Mouse (Mus musculus): ENCODE measurements around the gene Mycbp. TPM values are rescaled to one million over a fixed set of nuclear protein-coding genes. Genes with fewer than 3 reads are reported as not detected.

Mycbp gene
- 102 and 106 TPM in 2 replicates for polyA plus RNA-seq (2014; fragmentation: Nextera tagmentation; extraction: Ambion mirVana)

DNA sequence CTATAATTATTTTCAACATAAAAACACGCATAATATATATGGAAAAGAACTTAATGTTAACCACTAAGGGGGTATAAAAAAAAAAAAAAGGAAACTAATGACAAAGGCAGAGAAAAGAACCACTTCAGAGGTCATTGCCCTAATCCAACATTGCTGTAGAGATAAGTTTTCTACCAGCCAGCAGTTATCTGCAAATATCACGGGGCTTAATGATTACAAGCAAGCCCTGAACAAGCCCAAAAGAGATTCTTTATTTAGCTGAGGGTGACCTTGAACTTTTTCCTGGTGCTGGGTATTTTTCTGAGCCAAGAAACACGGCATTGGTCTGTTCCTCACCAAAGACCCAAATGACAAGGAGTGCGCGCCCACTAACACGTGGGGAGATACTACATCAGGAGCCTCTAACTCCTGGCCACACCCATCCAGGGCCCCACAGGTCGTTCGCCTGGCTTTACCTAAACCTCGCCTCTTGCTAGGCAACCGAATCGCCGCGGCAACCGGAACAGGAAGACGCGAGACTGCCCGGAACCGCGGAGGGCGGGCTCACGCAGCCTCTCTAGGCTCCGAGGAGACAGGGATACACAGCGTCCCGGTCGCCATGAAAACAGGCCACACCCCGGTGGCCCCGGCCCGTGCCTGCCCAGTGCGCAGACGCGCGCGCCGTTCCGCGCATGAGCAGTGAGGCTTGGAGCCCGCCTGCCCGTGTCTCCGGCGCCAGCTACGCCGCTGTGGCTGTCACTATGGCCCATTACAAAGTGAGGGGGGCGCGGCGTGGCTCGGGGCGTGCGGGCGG lies at the start of gene Mycbp:
Gene Mycbp, plus strand, starts transcription at position 500 of the 793 bp plus-strand sequence.
- Histone ChIP-seq H3K9me3 (ENCODE audit: control insufficient read depth, low read length) (no peaks in the 10 kb centered on the region), H3K27ac (ENCODE audit: low read depth, low read length) (peak within 1 kb of the TSS; percentile 82), H3K4me3 (ENCODE audit: low read depth, low read length) (peak within 1 kb of the TSS; percentile 85), H3K27me3 (replicated peaks; ENCODE audit: control insufficient read depth, insufficient read depth, low read length) (no peaks in the 10 kb centered on the region), H3K36me3 (ENCODE audit: control insufficient read depth, insufficient read depth, low read length) (peaks cover 2% of the 10 kb centered on the region; the same call in 1 of the 2 replicates), H3K4me2 (peak within 1 kb of the TSS; percentile 72), H3K9ac (ENCODE audit: low read depth, low read length) (peak within 1 kb of the TSS; percentile 88), H3K4me1 (replicated peaks; ENCODE audit: control insufficient read depth, insufficient read depth, low read length) (peaks cover 11% of the 10 kb centered on the region)
- DNase-seq (ENCODE audit: low spot score) (peak; percentile 99), ATAC-seq (replicated peaks; ENCODE audit: low FRiP score) (peak; percentile 100)
- WGBS: under 1% methylated on average over 49 of the region's 49 CpGs

DNA sequence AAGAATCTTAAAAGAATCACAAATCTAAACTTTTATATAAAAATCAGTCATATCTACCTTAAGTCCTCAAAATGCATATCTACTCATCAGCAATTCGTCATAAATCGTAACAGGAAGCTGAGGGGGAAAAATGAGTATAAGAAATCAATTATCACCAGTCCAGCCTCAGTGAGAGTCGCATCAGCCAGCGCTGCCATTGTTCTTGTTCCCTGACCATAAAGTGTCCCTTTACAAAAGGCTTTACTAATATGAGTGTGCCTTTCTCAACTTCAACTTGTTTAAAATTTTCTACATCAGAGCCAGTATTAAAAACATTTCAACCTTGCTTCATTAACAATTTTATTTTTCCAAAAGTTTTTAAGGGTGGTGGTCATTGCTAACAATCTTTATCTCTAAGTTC lies 47.7 kb upstream of the Mycbp start:
- no peak overlapping the region for H3K4me2 ChIP-seq

GRCm38 (mm10) chr4:123858090-123858489 lies 46.5 kb upstream of the Mycbp start:
- Histone ChIP-seq H3K9ac (ENCODE audit: low read depth, low read length) (no peak overlapping the region), H3K4me1 (replicated peaks; ENCODE audit: control insufficient read depth, insufficient read depth, low read length) (no peaks in the 10 kb centered on the region), H3K4me2 (no peak overlapping the region), H3K9me3 (ENCODE audit: control insufficient read depth, low read length) (no peaks in the 10 kb centered on the region), H3K27ac (ENCODE audit: low read depth, low read length) (no peak overlapping the region), H3K4me3 (ENCODE audit: low read depth, low read length) (no peak overlapping the region), H3K27me3 (replicated peaks; ENCODE audit: control insufficient read depth, insufficient read depth, low read length) (no peaks in the 10 kb centered on the region), H3K36me3 (ENCODE audit: control insufficient read depth, insufficient read depth, low read length) (no peaks in the 10 kb centered on the region)
- DNase-seq (ENCODE audit: low spot score): no peak
- no peak for ATAC-seq (replicated peaks; ENCODE audit: low FRiP score)
- WGBS: 82% methylated on average over 7 of the region's 7 CpGs

More for the DNA sequence above, 47.7 kb upstream of the Mycbp start:
- no peak overlapping the region for H3K4me3 ChIP-seq (ENCODE audit: low read depth, low read length)
- no peak overlapping the region for H3K27ac ChIP-seq (ENCODE audit: low read depth, low read length)
- no peaks in the 10 kb centered on the region for H3K27me3 ChIP-seq (replicated peaks; ENCODE audit: control insufficient read depth, insufficient read depth, low read length)
- no peak overlapping the region for H3K9ac ChIP-seq (ENCODE audit: low read depth, low read length)
- no peaks in the 10 kb centered on the region for H3K4me1 ChIP-seq (replicated peaks; ENCODE audit: control insufficient read depth, insufficient read depth, low read length)
- DNase-seq (ENCODE audit: low spot score) (no peak), ATAC-seq (replicated peaks; ENCODE audit: low FRiP score) (no peak)
- whole genome bisulfite sequencing: 67% methylated on average over 4 of the region's 4 CpGs
- no peaks in the 10 kb centered on the region for H3K9me3 ChIP-seq (ENCODE audit: control insufficient read depth, low read length)
- no peaks in the 10 kb centered on the region for H3K36me3 ChIP-seq (ENCODE audit: control insufficient read depth, insufficient read depth, low read length)

DNA sequence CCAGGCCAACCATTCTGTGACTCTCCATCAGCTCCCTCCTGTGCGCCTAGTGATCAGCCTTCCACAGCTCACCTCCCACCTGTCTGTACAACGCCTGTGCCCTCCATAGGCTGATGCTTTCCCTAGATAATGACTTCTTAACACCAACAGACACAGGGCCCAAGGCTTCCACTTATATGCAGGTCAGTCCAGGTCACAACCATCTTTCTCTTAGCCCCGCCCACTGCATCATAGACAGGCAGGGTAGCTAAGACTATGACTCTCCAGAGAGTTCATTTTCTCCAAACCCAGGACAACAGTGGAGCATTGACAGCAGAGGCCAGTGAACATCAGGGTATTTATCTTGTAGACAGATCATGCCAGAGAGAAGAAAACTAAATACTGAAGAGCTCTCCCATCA lies 45.3 kb upstream of the Mycbp start, which contains the start of gene 4933427I04Rik:
Gene 4933427I04Rik, plus strand, starts transcription at position 301 of the 400 bp plus-strand sequence.
- 70% methylated on average over 3 of the region's 3 CpGs for WGBS
- no peak for ATAC-seq (replicated peaks; ENCODE audit: low FRiP score)
- Histone ChIP-seq H3K4me3 (ENCODE audit: low read depth, low read length) (no peak within 1 kb of the TSS), H3K4me2 (no peak within 1 kb of the TSS), H3K27ac (ENCODE audit: low read depth, low read length) (no peak within 1 kb of the TSS), H3K9ac (ENCODE audit: low read depth, low read length) (no peak within 1 kb of the TSS), H3K9me3 (ENCODE audit: control insufficient read depth, low read length) (no peaks in the 10 kb centered on the region), H3K27me3 (replicated peaks; ENCODE audit: control insufficient read depth, insufficient read depth, low read length) (no peaks in the 10 kb centered on the region), H3K4me1 (replicated peaks; ENCODE audit: control insufficient read depth, insufficient read depth, low read length) (no peaks in the 10 kb centered on the region), H3K36me3 (ENCODE audit: control insufficient read depth, insufficient read depth, low read length) (no peaks in the 10 kb centered on the region)
- DNase-seq (ENCODE audit: low spot score): no peak

GRCm38 (mm10) chr4:123859803-123860202 lies 44.8 kb upstream of the Mycbp start:
- DNase-seq (ENCODE audit: low spot score) (no peak), ATAC-seq (replicated peaks; ENCODE audit: low FRiP score) (no peak)
- H3K4me1 ChIP-seq (replicated peaks; ENCODE audit: control insufficient read depth, insufficient read depth, low read length): no peaks in the 10 kb centered on the region
- no peaks in the 10 kb centered on the region for H3K27me3 ChIP-seq (replicated peaks; ENCODE audit: control insufficient read depth, insufficient read depth, low read length)
- no peak overlapping the region for H3K4me3 ChIP-seq (ENCODE audit: low read depth, low read length)
- no peak overlapping the region for H3K27ac ChIP-seq (ENCODE audit: low read depth, low read length)
- H3K4me2 ChIP-seq: no peak overlapping the region
- 48% methylated on average over 2 of the region's 2 CpGs for WGBS
- H3K9ac ChIP-seq (ENCODE audit: low read depth, low read length): no peak overlapping the region
- no peaks in the 10 kb centered on the region for H3K36me3 ChIP-seq (ENCODE audit: control insufficient read depth, insufficient read depth, low read length)
- no peaks in the 10 kb centered on the region for H3K9me3 ChIP-seq (ENCODE audit: control insufficient read depth, low read length)

GRCm38 (mm10) chr4:123860621-123861020 lies 44.0 kb upstream of the Mycbp start:
- Histone ChIP-seq H3K4me1 (replicated peaks; ENCODE audit: control insufficient read depth, insufficient read depth, low read length) (no peaks in the 10 kb centered on the region), H3K9me3 (ENCODE audit: control insufficient read depth, low read length) (no peaks in the 10 kb centered on the region), H3K4me3 (ENCODE audit: low read depth, low read length) (no peak overlapping the region), H3K9ac (ENCODE audit: low read depth, low read length) (no peak overlapping the region), H3K27ac (ENCODE audit: low read depth, low read length) (no peak overlapping the region), H3K27me3 (replicated peaks; ENCODE audit: control insufficient read depth, insufficient read depth, low read length) (no peaks in the 10 kb centered on the region), H3K4me2 (no peak overlapping the region), H3K36me3 (ENCODE audit: control insufficient read depth, insufficient read depth, low read length) (no peaks in the 10 kb centered on the region)
- DNase-seq (ENCODE audit: low spot score) (no peak), ATAC-seq (replicated peaks; ENCODE audit: low FRiP score) (no peak)
- WGBS: 74% methylated on average over 5 of the region's 5 CpGs

DNA sequence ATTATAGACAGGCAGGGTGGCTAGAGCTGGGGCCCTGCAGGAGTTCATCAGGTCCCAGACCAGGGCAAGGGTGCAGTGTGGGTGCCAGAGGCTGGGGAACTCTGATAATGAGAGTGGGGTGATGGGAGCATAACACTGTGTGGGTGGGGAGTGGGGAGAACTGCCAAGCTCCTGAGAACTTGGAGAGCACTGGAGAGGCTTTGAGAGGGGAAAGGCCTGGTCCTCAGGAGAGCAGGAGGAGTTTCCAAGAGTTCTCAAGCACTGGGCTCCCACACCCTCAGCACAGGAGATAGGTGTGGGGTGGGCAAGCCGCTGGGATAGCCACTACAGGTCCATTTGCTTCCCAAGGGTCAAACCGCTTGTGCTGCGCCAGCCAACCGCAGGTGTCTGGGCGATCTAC lies 10.9 kb upstream of the Mycbp start:
- Histone ChIP-seq H3K27me3 (replicated peaks; ENCODE audit: control insufficient read depth, insufficient read depth, low read length) (no peaks in the 10 kb centered on the region), H3K9ac (ENCODE audit: low read depth, low read length) (no peak overlapping the region), H3K4me1 (replicated peaks; ENCODE audit: control insufficient read depth, insufficient read depth, low read length) (no peaks in the 10 kb centered on the region), H3K36me3 (ENCODE audit: control insufficient read depth, insufficient read depth, low read length) (no peaks in the 10 kb centered on the region), H3K4me2 (no peak overlapping the region), H3K9me3 (ENCODE audit: control insufficient read depth, low read length) (no peaks in the 10 kb centered on the region), H3K4me3 (ENCODE audit: low read depth, low read length) (no peak overlapping the region), H3K27ac (ENCODE audit: low read depth, low read length) (no peak overlapping the region)
- DNase-seq (ENCODE audit: low spot score) (no peak), ATAC-seq (replicated peaks; ENCODE audit: low FRiP score) (no peak)
- WGBS: 82% methylated on average over 5 of the region's 5 CpGs

DNA sequence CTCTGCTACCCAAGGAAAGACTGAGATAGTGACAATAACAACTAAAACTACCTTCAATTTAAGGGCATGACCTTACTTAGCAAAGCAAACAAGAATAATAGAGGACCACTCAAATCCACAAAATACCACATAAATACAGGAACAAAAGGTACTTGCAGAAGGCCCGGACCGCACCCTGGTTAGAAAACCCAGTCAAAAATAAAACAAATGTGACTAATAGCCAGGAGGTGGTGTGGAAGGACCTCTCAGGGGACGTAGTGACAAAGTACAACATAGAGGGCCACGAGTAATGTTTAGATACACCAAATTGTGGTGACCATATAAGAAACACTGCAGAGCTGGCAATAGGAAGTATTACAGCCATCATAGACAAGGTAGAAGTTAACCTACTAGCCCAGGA lies 10.3 kb upstream of the Mycbp start:
- no peak overlapping the region for H3K9ac ChIP-seq (ENCODE audit: low read depth, low read length)
- no peaks in the 10 kb centered on the region for H3K36me3 ChIP-seq (ENCODE audit: control insufficient read depth, insufficient read depth, low read length)
- H3K27me3 ChIP-seq (replicated peaks; ENCODE audit: control insufficient read depth, insufficient read depth, low read length): no peaks in the 10 kb centered on the region
- DNase-seq (ENCODE audit: low spot score) (no peak), ATAC-seq (replicated peaks; ENCODE audit: low FRiP score) (no peak)
- no peak overlapping the region for H3K27ac ChIP-seq (ENCODE audit: low read depth, low read length)
- no peak overlapping the region for H3K4me2 ChIP-seq
- whole genome bisulfite sequencing: 82% methylated on average over 4 of the region's 4 CpGs
- no peaks in the 10 kb centered on the region for H3K9me3 ChIP-seq (ENCODE audit: control insufficient read depth, low read length)
- H3K4me1 ChIP-seq (replicated peaks; ENCODE audit: control insufficient read depth, insufficient read depth, low read length): no peaks in the 10 kb centered on the region
- H3K4me3 ChIP-seq (ENCODE audit: low read depth, low read length): no peak overlapping the region

GRCm38 (mm10) chr4:123898696-123899095 lies 5.9 kb upstream of the Mycbp start:
- Histone ChIP-seq H3K9ac (ENCODE audit: low read depth, low read length) (no peak overlapping the region), H3K27ac (ENCODE audit: low read depth, low read length) (no peak overlapping the region), H3K36me3 (ENCODE audit: control insufficient read depth, insufficient read depth, low read length) (no peaks in the 10 kb centered on the region), H3K9me3 (ENCODE audit: control insufficient read depth, low read length) (no peaks in the 10 kb centered on the region), H3K4me2 (no peak overlapping the region), H3K27me3 (replicated peaks; ENCODE audit: control insufficient read depth, insufficient read depth, low read length) (no peaks in the 10 kb centered on the region), H3K4me1 (replicated peaks; ENCODE audit: control insufficient read depth, insufficient read depth, low read length) (peaks cover 1% of the 10 kb centered on the region), H3K4me3 (ENCODE audit: low read depth, low read length) (no peak overlapping the region)
- no peak for DNase-seq (ENCODE audit: low spot score)
- 14% methylated on average over 5 of the region's 5 CpGs for WGBS
- ATAC-seq (replicated peaks; ENCODE audit: low FRiP score): no peak

Measured in liver, embryonic 11.5 days (tissue).